Mouse (Mus musculus) olfactory bulb, adult 2 months (tissue): ENCODE results near the gene Sacs.

ENCODE experiments used
- CTCF ChIP-seq: fragments of 200-500 bp; IDR thresholded peaks from 2 replicates; pipeline ENCODE4 v1.5.1; 2012; ENCODE audit warnings: low read depth, mild to moderate bottlenecking, low read length, moderate library complexity; ENCODE audit not compliant: insufficient read depth
- POLR2A ChIP-seq: fragments of 200-500 bp; IDR thresholded peaks from 2 replicates; pipeline ENCODE4 v1.6.1; 2012; ENCODE audit warnings: mild to moderate bottlenecking, low read depth, low read length, moderate library complexity; ENCODE audit not compliant: insufficient read depth

DNA sequence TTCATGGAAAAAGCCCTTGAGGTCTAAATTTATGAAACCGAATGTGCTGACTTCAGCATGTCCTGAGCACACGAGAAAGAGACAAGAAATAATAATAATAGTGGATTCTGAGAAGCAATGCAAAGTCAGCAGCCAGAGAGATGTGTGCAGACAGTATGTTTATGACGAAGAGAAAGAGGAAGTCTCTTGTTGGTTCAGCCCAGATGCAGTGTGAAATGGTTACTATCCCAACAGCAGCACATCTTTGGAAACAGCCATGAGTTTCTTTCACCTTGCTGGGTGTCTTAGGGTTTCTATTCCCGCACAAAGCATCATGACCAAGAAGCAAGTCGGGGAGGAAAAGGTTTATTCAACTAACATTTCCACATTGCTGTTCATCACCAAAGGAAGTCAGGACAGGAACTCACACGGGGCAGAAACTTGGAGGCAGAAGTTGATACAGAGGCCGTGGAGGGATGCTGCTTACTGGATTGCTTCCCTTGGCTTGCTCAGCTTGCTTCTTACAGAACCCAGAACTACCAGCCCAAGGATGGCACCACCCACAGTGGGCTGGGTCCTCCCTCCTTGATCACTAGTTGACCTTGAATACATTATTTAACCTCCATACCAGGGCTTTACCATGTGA lies 140.5 kb downstream of the Sacs start:
- TF ChIP-seq CTCF (no peak), POLR2A (no peak)
